Mouse (Mus musculus) stomach, embryonic 15.5 days (tissue): ENCODE results near the gene Hist3h2ba. TPM values are rescaled to one million over a fixed set of nuclear protein-coding genes. Genes with fewer than 3 reads are reported as not detected.
"Not testable (repeated sequence)": the region's sequence is repeated elsewhere in the genome, so short reads cannot be mapped to it uniquely, and the experiment has no call there.

Experiments
- ATAC-seq: fragments of 200-750 bp; cut with Nextera tagmentation; 2 replicates; pipeline ENCODE4 v1.8.0; 2017; ENCODE audit warnings: low read depth, moderate number of reproducible peaks, moderate TSS enrichment; ENCODE audit not compliant: insufficient read depth, low FRiP score
- H3K27ac ChIP-seq: fragments of 300-500 bp; sonication (generic); 2 replicates; pipeline ENCODE4 v1.5.1; 2015; ENCODE audit warnings: mild to moderate bottlenecking, inconsistent platforms
- H3K27me3 ChIP-seq: fragments of 300-500 bp; sonication (generic); replicated peaks from 2 replicates; pipeline ENCODE4 v1.6.1; 2015; ENCODE audit warnings: inconsistent platforms
- H3K36me3 ChIP-seq: fragments of 300-500 bp; sonication (generic); 2 replicates; pipeline ENCODE4 v1.6.1; 2015; ENCODE audit warnings: inconsistent platforms
- H3K4me1 ChIP-seq: fragments of 300-500 bp; sonication (generic); 2 replicates; pipeline ENCODE4 v1.6.1; 2015; ENCODE audit warnings: inconsistent platforms
- H3K4me2 ChIP-seq: fragments of 300-500 bp; sonication (generic); 2 replicates; pipeline ENCODE4 v1.6.1; 2015; ENCODE audit warnings: mild to moderate bottlenecking, inconsistent platforms
- H3K4me3 ChIP-seq: fragments of 300-500 bp; sonication (generic); replicated peaks from 2 replicates; pipeline ENCODE4 v1.5.1; 2015; ENCODE audit warnings: inconsistent platforms
- H3K9ac ChIP-seq: fragments of 300-500 bp; sonication (generic); 2 replicates; pipeline ENCODE4 v1.6.1; 2015; ENCODE audit warnings: inconsistent platforms
- H3K9me3 ChIP-seq: fragments of 300-500 bp; sonication (generic); 2 replicates; pipeline ENCODE4 v1.6.1; 2016; ENCODE audit warnings: inconsistent platforms
- WGBS: fragments of 180-500 bp; shearing (Covaris S2); methylation state at CpG from one replicate; pipeline ENCODE4 v1.1.7; 2015; 5-methylcytosine and 5-hydroxymethylcytosine counted together
- polyA plus RNA-seq: library from polyadenylated mRNA; unstranded; fragments of >200 nt; fragmentation: Nextera tagmentation; extraction: Ambion mirVana; gene quantifications from 2 replicates; pipeline ENCODE4 v1.2.1, GENCODE M21; 2015

Gene Hist3h2ba
- polyA plus RNA-seq, 1 experiment from 2014 or later, result 42.0 TPM

DNA sequence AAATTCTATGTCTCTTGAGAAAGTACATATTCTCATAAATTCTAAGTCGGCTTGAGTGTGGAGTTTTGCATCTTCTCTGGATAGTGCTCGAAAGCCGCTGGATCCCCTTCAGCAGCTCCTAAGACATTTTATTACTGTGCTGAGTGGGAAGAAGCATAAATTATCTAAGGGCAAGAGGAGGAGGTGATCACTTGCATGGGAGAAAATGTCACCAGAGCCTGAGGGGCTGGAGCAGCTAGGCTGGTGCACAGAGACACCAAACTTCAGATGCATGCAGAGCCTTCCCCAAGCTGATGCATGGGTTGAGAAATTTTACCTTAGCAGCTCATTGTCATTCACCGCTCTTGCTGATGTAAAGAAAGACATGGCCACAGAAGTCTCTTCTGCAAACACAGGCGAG, 4.6 kb upstream of the Hist3h2ba start:
- ATAC-seq, result no peak
- Histone ChIP-seq H3K36me3 (no peaks in the 10 kb centered on the region), H3K9ac (no peak overlapping the region), H3K4me1 (peaks cover 7% of the 10 kb centered on the region; the same call in 1 of the 2 replicates), H3K4me3 (no peak overlapping the region), H3K9me3 (no peaks in the 10 kb centered on the region), H3K27me3 (no peaks in the 10 kb centered on the region), H3K4me2 (no peak overlapping the region), H3K27ac (no peak overlapping the region)
- 76% methylated on average over 5 of the region's 5 CpGs for WGBS

DNA sequence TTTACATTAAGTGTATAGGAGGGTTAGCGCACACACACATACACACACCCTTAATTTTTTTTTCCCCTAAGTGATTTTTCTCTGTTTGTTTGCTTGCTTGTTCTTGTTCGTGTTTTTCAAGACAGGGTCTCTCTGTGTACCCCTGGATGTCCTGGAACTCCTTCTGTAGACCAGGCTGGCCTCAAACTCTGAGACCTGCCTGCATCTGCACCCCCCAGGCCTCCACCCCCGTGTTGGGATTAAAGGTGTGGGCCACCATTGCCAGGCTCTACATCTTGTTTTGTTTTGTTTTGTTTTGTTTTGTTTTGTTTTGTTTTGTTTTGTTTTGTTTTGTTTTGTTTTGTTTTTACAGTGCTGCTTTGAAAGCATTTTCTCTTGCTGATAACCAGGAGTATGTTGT, 1.4 kb upstream of the Hist3h2ba start:
- Histone ChIP-seq H3K4me1 (0 out of 2 replicates have a peak, but pooled peaks cover 6% of the 10 kb centered on the region), H3K36me3 (no peaks in the 10 kb centered on the region), H3K9me3 (no peaks in the 10 kb centered on the region), H3K4me3 (no peak overlapping the region), H3K9ac (no peak overlapping the region), H3K27me3 (no peaks in the 10 kb centered on the region), H3K4me2 (no peak overlapping the region), H3K27ac (no peak overlapping the region)
- WGBS, result 70% methylated on average over 3 of the region's 3 CpGs
- ATAC-seq, result no peak

DNA sequence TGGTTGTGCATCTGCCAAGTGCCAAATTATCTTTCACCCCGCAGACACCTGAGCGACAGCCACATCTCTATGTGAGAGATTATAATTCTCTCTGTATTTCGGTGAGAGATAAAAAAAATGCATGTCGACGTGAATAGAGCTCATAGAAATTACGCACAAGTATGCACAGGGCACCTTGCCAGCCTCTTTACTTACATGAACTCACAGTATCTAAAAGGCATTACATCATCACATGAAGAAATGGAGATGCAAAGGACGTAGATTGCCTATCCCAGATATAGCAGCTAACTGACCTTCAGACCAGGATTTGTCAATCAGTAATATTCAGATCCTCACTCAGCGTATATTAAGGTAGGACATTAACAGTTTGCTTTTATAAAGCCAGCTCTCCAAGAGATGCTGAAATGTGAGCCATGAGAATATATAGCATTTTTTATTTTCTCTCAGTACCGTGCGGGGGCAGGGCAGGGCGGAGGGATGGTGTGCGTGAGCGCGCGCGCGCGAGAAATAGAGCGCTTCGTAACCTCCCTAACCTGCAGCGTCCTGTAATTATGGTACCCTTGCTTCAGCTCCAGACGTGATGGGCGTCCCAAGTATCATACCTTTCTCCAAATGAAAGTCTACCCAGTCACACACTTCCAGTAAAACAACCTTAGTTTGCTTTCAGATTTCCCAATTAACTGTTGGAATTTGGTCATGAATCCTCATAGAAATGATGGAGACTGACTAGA, 757 bp upstream of the Hist3h2ba start:
- Histone ChIP-seq H3K27ac (peak overlapping the region; percentile 89), H3K4me2 (peak overlapping the region; percentile 69), H3K9ac (0 out of 2 replicates have a peak overlapping the region, but pooled peaks have one; percentile 2), H3K27me3 (no peaks in the 10 kb centered on the region), H3K36me3 (no peaks in the 10 kb centered on the region), H3K4me1 (0 out of 2 replicates have a peak, but pooled peaks cover 6% of the 10 kb centered on the region), H3K4me3 (peak overlapping the region; percentile 46), H3K9me3 (no peaks in the 10 kb centered on the region)
- peak; percentile 29; the same call in 1 of the 2 replicates for ATAC-seq
- 12% methylated on average over 23 of the region's 23 CpGs for WGBS

DNA sequence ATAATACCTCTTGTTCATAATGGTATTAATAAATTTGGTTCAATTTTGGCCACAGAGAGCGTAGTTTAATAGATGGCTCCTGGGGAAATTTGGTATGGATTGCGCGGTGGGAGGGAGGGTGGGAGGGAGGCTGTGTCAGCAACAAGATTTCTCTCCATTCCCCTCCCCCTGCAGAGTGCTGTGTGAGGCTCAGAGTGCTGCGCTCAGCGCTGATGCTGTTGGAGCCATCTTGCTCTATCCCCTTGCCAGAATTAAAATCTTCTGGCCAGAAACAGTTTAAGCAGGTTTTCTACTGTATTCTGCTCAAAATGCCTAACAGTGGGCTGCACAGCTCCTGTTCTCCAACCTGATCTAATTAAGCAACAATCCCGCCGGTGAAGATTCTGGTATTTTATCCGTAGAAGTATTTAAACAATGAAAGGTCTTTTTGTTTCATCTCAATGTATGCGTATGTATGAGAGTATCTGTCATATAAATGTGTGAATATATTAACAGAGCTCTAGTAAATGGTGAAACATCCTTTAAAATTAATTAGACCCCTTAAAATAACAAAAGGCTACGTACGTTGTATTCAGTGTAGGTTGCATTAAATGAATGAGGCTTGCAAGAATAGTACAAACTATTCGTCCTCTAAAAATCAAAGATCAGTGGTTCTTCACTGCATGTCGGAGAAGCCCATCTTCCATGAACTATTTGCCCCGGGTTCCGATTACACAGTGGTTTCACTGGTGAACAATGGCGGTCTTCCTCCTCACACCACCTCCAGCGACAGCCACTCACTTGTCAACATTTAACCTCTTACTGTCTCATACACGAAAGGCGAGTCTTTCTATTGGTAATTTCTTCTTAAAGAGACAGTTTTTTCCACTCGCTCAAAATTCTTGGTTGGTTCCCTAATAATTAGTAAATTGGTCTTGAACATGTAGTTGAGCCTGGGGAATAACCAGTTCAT, 1.0 kb downstream of the Hist3h2ba start:
- peak overlapping the region; percentile 89 for H3K27ac ChIP-seq
- ATAC-seq, result no peak
- no peaks in the 10 kb centered on the region for H3K36me3 ChIP-seq
- H3K4me3 ChIP-seq, result peak overlapping the region; percentile 46
- 12% methylated on average over 20 of the region's 20 CpGs for WGBS
- H3K4me1 ChIP-seq, result peaks cover 14% of the 10 kb centered on the region; the same call in 1 of the 2 replicates
- H3K9me3 ChIP-seq, result no peaks in the 10 kb centered on the region
- 0 out of 2 replicates have a peak overlapping the region, but pooled peaks have one; percentile 12 for H3K9ac ChIP-seq
- no peaks in the 10 kb centered on the region for H3K27me3 ChIP-seq
- peak overlapping the region; percentile 69 for H3K4me2 ChIP-seq

DNA sequence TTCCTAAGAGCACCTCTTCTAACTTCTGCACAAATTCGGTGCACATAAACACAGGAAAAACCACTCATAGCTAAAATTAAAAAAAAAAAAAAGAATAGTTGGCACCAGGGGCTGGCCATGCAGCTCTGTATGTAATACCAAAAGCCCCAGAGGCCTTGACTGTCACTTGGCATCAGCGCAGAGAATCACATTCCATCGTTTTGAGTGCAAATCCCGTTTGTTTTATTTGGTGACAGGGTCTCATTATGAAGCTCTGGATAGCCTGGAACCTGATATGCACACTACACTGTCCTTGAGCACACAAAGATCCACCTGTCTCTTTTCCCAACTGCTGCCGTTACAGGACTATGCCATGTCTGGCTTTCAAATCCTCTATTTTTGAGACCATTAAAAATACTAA, 2.5 kb downstream of the Hist3h2ba start:
- no peaks in the 10 kb centered on the region for H3K27me3 ChIP-seq
- 76% methylated on average over 5 of the region's 5 CpGs for WGBS

DNA sequence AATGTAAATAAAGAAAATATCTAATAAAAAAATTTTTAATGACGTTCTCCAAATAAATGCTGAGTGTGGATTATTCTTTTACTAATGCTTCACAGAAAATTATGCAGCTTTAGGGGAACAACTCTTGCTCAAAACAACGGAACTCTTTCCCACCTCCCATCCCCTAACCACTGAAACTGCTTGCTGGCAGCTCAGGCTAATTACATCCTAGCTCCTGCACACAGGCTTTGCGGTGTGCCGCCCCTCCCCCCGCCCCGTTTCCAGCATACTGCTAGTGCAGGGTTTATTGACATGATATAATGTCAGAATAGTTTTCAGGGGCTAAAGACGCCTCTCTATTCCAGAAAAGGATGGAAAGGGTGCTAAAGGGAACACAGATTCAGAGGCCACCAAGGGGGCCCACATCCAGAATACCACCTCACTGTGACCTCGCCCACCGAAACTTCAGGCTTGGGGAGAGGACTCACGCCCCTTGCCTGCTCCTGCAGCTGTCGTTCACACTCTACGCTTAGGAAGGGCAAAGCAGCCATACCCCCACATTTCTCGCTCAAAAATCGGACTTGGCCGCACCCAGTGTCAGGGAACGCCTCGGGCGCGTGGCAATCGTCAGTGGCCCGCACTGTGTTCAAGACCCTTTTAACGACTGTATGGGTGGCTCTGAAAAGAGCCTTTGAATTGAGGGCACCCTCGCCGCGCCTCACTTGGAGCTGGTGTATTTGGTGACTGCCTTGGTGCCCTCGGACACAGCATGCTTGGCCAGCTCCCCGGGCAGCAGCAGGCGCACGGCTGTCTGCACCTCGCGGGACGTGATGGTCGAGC, 4.8 kb downstream of the Hist3h2ba start:
- Histone ChIP-seq H3K27ac (peak overlapping the region; percentile 100), H3K4me2 (peak overlapping the region; percentile 95), H3K9me3 (no peaks in the 10 kb centered on the region), H3K4me1 (peaks cover 27% of the 10 kb centered on the region), H3K36me3 (peaks cover 8% of the 10 kb centered on the region; the same call in 1 of the 2 replicates), H3K9ac (peak overlapping the region; percentile 54), H3K4me3 (peak overlapping the region; percentile 60), H3K27me3 (no peaks in the 10 kb centered on the region)
- under 1% methylated on average over 33 of the region's 33 CpGs for WGBS
- peak; percentile 8; the same call in 1 of the 2 replicates for ATAC-seq

More for the DNA sequence above, 2.5 kb downstream of the Hist3h2ba start:
- H3K36me3 ChIP-seq, result no peaks in the 10 kb centered on the region
- no peak overlapping the region for H3K27ac ChIP-seq
- no peak overlapping the region for H3K4me2 ChIP-seq
- no peaks in the 10 kb centered on the region for H3K9me3 ChIP-seq
- ATAC-seq, result no peak
- peaks cover 14% of the 10 kb centered on the region; the same call in 1 of the 2 replicates for H3K4me1 ChIP-seq
- no peak overlapping the region for H3K4me3 ChIP-seq
- H3K9ac ChIP-seq, result no peak overlapping the region

DNA sequence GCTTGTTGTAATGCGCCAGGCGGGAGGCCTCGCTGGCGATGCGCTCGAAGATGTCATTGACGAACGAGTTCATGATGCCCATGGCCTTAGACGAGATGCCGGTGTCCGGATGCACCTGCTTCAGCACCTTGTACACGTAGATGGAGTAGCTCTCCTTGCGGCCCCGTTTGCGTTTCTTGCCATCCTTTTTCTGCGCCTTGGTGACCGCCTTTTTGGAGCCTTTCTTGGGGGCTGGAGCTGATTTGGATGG, 5.4 kb downstream of the Hist3h2ba start:
- under 1% methylated on average over 17 of the region's 17 CpGs for WGBS
- Histone ChIP-seq H3K27ac (peak overlapping the region; percentile 100), H3K4me1 (peaks cover 28% of the 10 kb centered on the region), H3K4me3 (peak overlapping the region; percentile 60), H3K9ac (peak overlapping the region; percentile 54), H3K4me2 (peak overlapping the region; percentile 95)
- H3K27me3 ChIP-seq, ATAC-seq, H3K9me3 ChIP-seq, H3K36me3 ChIP-seq: not testable (repeated sequence)

DNA sequence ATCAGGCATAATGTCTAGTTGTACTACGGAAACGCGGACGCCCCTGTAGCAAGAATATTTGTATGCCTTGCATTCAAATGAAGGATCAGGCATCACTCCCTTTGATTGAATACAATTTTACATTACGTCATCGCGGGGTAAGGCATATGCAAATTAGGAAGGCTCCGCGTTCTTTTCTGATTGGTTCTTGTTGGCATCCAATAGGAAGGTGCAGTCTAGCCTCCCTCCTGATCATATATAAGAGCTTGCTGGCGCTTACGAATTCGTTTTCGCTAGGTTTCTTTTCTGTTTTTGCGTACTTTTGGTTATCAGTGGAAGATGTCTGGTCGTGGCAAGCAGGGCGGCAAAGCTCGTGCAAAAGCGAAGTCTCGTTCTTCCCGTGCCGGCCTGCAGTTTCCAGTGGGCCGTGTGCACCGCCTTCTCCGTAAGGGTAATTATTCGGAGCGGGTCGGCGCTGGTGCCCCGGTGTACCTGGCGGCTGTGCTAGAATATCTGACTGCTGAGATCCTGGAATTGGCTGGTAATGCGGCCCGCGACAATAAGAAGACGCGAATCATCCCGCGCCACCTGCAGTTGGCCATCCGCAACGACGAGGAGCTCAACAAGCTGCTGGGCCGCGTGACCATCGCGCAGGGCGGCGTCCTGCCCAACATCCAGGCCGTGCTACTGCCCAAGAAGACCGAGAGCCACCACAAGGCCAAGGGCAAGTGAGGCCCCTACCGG, 5.9 kb downstream of the Hist3h2ba start, which contains the start of the genes Hist3h2a and Trim17:
Gene Hist3h2a (plus strand): TSS at position 266 of the 723 bp plus-strand sequence.
Gene Trim17 (plus strand): TSS at position 266 of the 723 bp plus-strand sequence.
- H3K4me1 ChIP-seq, result peaks cover 28% of the 10 kb centered on the region
- H3K4me3 ChIP-seq, result peak within 1 kb of the TSS; percentile 60
- no peaks in the 10 kb centered on the region for H3K9me3 ChIP-seq
- H3K36me3 ChIP-seq, result peaks cover 8% of the 10 kb centered on the region; the same call in 1 of the 2 replicates
- peak within 1 kb of the TSS; percentile 95 for H3K4me2 ChIP-seq
- WGBS, result under 1% methylated on average over 49 of the region's 49 CpGs
- H3K27me3 ChIP-seq, result no peaks in the 10 kb centered on the region
- peak; percentile 92 for ATAC-seq
- peak within 1 kb of the TSS; percentile 100 for H3K27ac ChIP-seq
- H3K9ac ChIP-seq, result peak within 1 kb of the TSS; percentile 62

DNA sequence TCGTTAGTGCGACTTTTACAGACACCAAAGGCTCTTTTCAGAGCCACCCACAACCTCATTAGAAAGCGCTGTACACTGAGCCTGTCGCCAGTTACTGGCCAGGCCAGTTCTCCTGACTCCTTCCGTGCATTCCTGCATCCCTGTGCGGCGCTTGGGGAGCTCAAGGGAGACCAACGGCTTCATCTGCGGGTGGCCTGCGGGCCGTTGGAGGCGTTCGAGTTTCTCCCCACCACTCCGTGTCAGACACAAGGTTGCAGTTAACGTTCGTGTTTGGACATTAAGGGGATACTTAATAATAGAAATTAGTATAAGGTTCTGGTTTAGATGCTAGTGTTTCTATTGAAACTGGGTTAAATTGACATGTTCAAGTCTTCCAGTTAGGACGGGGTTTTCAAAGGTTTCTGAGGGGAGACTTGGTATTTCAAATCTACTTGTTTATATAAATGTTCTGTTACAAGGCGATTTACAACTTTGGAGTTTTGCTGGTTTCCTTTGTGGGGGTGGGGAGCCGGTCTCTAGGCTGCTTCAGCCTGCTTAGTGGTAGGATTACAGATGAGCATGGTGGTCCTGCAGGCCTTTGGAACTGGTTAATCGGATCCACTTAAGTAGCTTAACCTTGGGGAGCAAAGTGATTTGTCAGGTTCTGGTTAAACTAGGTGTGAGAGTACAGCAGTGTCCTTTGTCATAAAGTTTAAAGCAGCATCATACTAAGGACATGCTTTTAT, 6.6 kb downstream of the Hist3h2ba start:
- peak; percentile 28; the same call in 1 of the 2 replicates for ATAC-seq
- Histone ChIP-seq H3K4me2 (peak overlapping the region; percentile 95), H3K9me3 (no peaks in the 10 kb centered on the region), H3K4me1 (peaks cover 27% of the 10 kb centered on the region), H3K4me3 (peak overlapping the region; percentile 60), H3K27ac (peak overlapping the region; percentile 100), H3K36me3 (peaks cover 8% of the 10 kb centered on the region; the same call in 1 of the 2 replicates), H3K9ac (peak overlapping the region; percentile 62), H3K27me3 (no peaks in the 10 kb centered on the region)
- WGBS, result under 1% methylated on average over 20 of the region's 20 CpGs

DNA sequence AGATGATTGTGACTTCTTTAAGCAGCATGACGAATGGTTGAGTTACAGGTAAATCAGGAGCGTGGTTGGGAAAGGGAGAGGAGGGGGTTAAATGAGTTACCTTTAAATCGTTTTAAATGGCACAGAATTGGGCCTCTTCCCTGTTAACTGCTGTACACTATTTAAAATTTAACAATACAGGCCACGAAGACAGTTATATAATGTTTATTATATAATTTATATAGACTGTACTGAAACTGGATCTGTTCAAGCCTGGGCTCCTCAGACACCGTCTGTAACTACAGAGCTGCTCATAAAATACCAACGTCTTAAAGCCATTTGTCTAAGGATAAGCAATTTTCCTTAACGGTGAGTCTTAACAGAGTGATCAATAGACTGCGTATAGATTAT, 7.1 kb downstream of the Hist3h2ba start:
- Histone ChIP-seq H3K4me3 (peak overlapping the region; percentile 60), H3K27me3 (no peaks in the 10 kb centered on the region), H3K4me1 (peaks cover 27% of the 10 kb centered on the region), H3K27ac (peak overlapping the region; percentile 100), H3K4me2 (peak overlapping the region; percentile 95), H3K9ac (peak overlapping the region; percentile 62), H3K9me3 (no peaks in the 10 kb centered on the region), H3K36me3 (peaks cover 8% of the 10 kb centered on the region; the same call in 1 of the 2 replicates)
- WGBS, result 13% methylated on average over 8 of the region's 8 CpGs
- ATAC-seq, result no peak
